Mouse (Mus musculus) hindbrain, postnatal 0 days (tissue): Measurements from ENCODE around the gene Ppp2r2c. TPM values are rescaled to one million over a fixed set of nuclear protein-coding genes. Genes with fewer than 3 reads are reported as not detected.

ENCODE experiments used
- ATAC-seq: fragments of 200-750 bp; cut with Nextera tagmentation; 2 replicates; pipeline ENCODE4 v1.8.0; 2017; ENCODE audit warnings: mild to moderate bottlenecking, moderate TSS enrichment, moderate library complexity
- DNase-seq: peaks from one replicate; pipeline ENCODE4 v3.0.0-alpha.2; 2015; ENCODE audit warnings: low spot score
- H3K27ac ChIP-seq: fragments of 300-500 bp; sonication (generic); 2 replicates; pipeline ENCODE4 v1.5.1; 2014; ENCODE audit warnings: mild to moderate bottlenecking
- H3K27me3 ChIP-seq: fragments of 300-500 bp; sonication (generic); 2 replicates; pipeline ENCODE4 v1.6.1; 2014; ENCODE audit warnings: low read length, mixed read lengths; ENCODE audit not compliant: insufficient read depth
- H3K36me3 ChIP-seq: fragments of 300-500 bp; sonication (generic); 2 replicates; pipeline ENCODE4 v1.6.1; 2014; ENCODE audit warnings: low read length, mixed read lengths; ENCODE audit not compliant: insufficient read depth
- H3K4me1 ChIP-seq: fragments of 300-500 bp; sonication (generic); 2 replicates; pipeline ENCODE4 v1.6.1; 2014; ENCODE audit warnings: antibody characterized with exemption, low read length, mixed read lengths; ENCODE audit not compliant: insufficient read depth
- H3K4me2 ChIP-seq: fragments of 300-500 bp; sonication (generic); 2 replicates; pipeline ENCODE4 v1.6.1; 2014; ENCODE audit warnings: low read depth, mild to moderate bottlenecking, low read length, moderate library complexity, mixed read lengths
- H3K4me3 ChIP-seq: fragments of 300-500 bp; sonication (generic); 2 replicates; pipeline ENCODE4 v1.5.1; 2014; ENCODE audit warnings: low read length
- H3K9ac ChIP-seq: fragments of 300-500 bp; sonication (generic); replicated peaks from 2 replicates; pipeline ENCODE4 v1.6.1; 2014; ENCODE audit warnings: mild to moderate bottlenecking, low read length, moderate library complexity, mixed read lengths
- H3K9me3 ChIP-seq: fragments of 300-500 bp; sonication (generic); 2 replicates; pipeline ENCODE4 v1.6.1; 2016; ENCODE audit warnings: low read length, mixed read lengths
- CTCF ChIP-seq: IDR thresholded peaks from 2 replicates; pipeline ENCODE4 v1.5.1; 2016; ENCODE audit warnings: antibody characterized with exemption, control low read depth, low read depth
- WGBS: fragments of 180-500 bp; shearing (Covaris S2); extraction: QIAGEN DNeasy Blood & Tissue Kit; methylation state at CpG from one replicate; pipeline ENCODE4 v1.1.7; 2014; 5-methylcytosine and 5-hydroxymethylcytosine counted together
- polyA plus RNA-seq: library from polyadenylated mRNA; unstranded; fragments of >200 nt; fragmentation: Nextera tagmentation; extraction: Ambion mirVana; gene quantifications from 2 replicates; pipeline ENCODE4 v1.2.1, GENCODE M21; 2015
- total RNA-seq: library from RNA; depleted of rRNA; stranded (reverse); fragments of >200 nt; gene quantifications from 2 replicates; pipeline ENCODE4 v1.2.3, GENCODE M21; 2014; rRNA removed

Gene Ppp2r2c
- total RNA-seq: 255 and 263 TPM in 2 replicates
- polyA plus RNA-seq: 103 and 105 TPM in 2 replicates

GRCm38 (mm10) chr5:36868266-36869090 lies at the start of gene Ppp2r2c:
TSS of gene Ppp2r2c (plus strand) at chr5:36868513.
- WGBS: 2% methylated on average over 68 of the region's 108 CpGs
- H3K27me3 ChIP-seq: peaks cover 7% of the 10 kb centered on the region; the same call in 1 of the 2 replicates

GRCm38 (mm10) chr5:36819742-36820141 lies 48.6 kb upstream of the Ppp2r2c start:
- 88% methylated on average over 5 of the region's 5 CpGs for WGBS

More at GRCm38 (mm10) chr5:36868266-36869090, at the start of gene Ppp2r2c:
- Histone ChIP-seq H3K27ac (peak within 1 kb of the TSS; percentile 93), H3K36me3 (no peaks in the 10 kb centered on the region), H3K9ac (peak within 1 kb of the TSS; percentile 89), H3K4me3 (peak within 1 kb of the TSS; percentile 71), H3K4me1 (no peaks in the 10 kb centered on the region), H3K4me2 (peak within 1 kb of the TSS; percentile 64), H3K9me3 (no peaks in the 10 kb centered on the region)
- ATAC-seq (peak; percentile 64), DNase-seq (peak; percentile 77)
- no peak for TF ChIP-seq CTCF

GRCm38 (mm10) chr5:36820142-36820541 lies 48.2 kb upstream of the Ppp2r2c start:
- peak; percentile 84 for TF ChIP-seq CTCF
- H3K4me2 ChIP-seq: no peak overlapping the region
- H3K4me1 ChIP-seq: no peaks in the 10 kb centered on the region
- 45% methylated on average over 6 of the region's 6 CpGs for WGBS
- peak; percentile 56 for ATAC-seq
- no peaks in the 10 kb centered on the region for H3K27me3 ChIP-seq
- no peak overlapping the region for H3K9ac ChIP-seq
- DNase-seq: peak; percentile 68
- peaks cover 4% of the 10 kb centered on the region; the same call in 1 of the 2 replicates for H3K36me3 ChIP-seq
- no peak overlapping the region for H3K27ac ChIP-seq
- no peaks in the 10 kb centered on the region for H3K9me3 ChIP-seq
- no peak overlapping the region for H3K4me3 ChIP-seq

More at GRCm38 (mm10) chr5:36819742-36820141, 48.6 kb upstream of the Ppp2r2c start:
- DNase-seq (no peak), ATAC-seq (peak; percentile 21)
- no peak overlapping the region for H3K4me2 ChIP-seq
- H3K9ac ChIP-seq: no peak overlapping the region
- H3K4me3 ChIP-seq: no peak overlapping the region
- no peak overlapping the region for H3K27ac ChIP-seq
- H3K36me3 ChIP-seq: peaks cover 4% of the 10 kb centered on the region; the same call in 1 of the 2 replicates
- no peak for TF ChIP-seq CTCF
- no peaks in the 10 kb centered on the region for H3K4me1 ChIP-seq
- H3K27me3 ChIP-seq: no peaks in the 10 kb centered on the region
- H3K9me3 ChIP-seq: no peaks in the 10 kb centered on the region

GRCm38 (mm10) chr5:36822907-36823306 lies 45.4 kb upstream of the Ppp2r2c start:
- ATAC-seq: no peak
- peaks cover 7% of the 10 kb centered on the region; the same call in 1 of the 2 replicates for H3K36me3 ChIP-seq
- H3K4me3 ChIP-seq: no peak overlapping the region
- no peaks in the 10 kb centered on the region for H3K4me1 ChIP-seq
- DNase-seq: no peak
- 86% methylated on average over 4 of the region's 4 CpGs for WGBS
- no peaks in the 10 kb centered on the region for H3K9me3 ChIP-seq
- TF ChIP-seq CTCF: no peak
- H3K9ac ChIP-seq: no peak overlapping the region
- H3K27ac ChIP-seq: no peak overlapping the region
- no peak overlapping the region for H3K4me2 ChIP-seq
- H3K27me3 ChIP-seq: no peaks in the 10 kb centered on the region

GRCm38 (mm10) chr5:36829098-36829497 lies 39.2 kb upstream of the Ppp2r2c start:
- Histone ChIP-seq H3K4me1 (peaks cover 8% of the 10 kb centered on the region; the same call in 1 of the 2 replicates), H3K27ac (no peak overlapping the region), H3K27me3 (no peaks in the 10 kb centered on the region), H3K4me3 (no peak overlapping the region), H3K4me2 (no peak overlapping the region), H3K9ac (no peak overlapping the region), H3K36me3 (peaks cover 3% of the 10 kb centered on the region; the same call in 1 of the 2 replicates), H3K9me3 (no peaks in the 10 kb centered on the region)
- WGBS: 75% methylated on average over 4 of the region's 4 CpGs
- no peak for ATAC-seq
- DNase-seq: no peak
- TF ChIP-seq CTCF: no peak

GRCm38 (mm10) chr5:36829913-36830879 lies 38.1 kb upstream of the Ppp2r2c start, which contains the start of gene Man2b2:
TSS of gene Man2b2 (minus strand) at chr5:36830653.
- Histone ChIP-seq H3K4me2 (peak within 1 kb of the TSS; percentile 89), H3K9me3 (no peaks in the 10 kb centered on the region), H3K4me1 (peaks cover 8% of the 10 kb centered on the region; the same call in 1 of the 2 replicates), H3K36me3 (peaks cover 3% of the 10 kb centered on the region; the same call in 1 of the 2 replicates), H3K27ac (0 out of 2 replicates have a peak within 1 kb of the TSS, but pooled peaks have one; percentile 32), H3K27me3 (no peaks in the 10 kb centered on the region), H3K4me3 (peak within 1 kb of the TSS; percentile 55), H3K9ac (peak within 1 kb of the TSS; percentile 56)
- peak; percentile 95 for TF ChIP-seq CTCF
- WGBS: 4% methylated on average over 46 of the region's 46 CpGs
- ATAC-seq (peak; percentile 93), DNase-seq (peak; percentile 94)
